Mouse (Mus musculus) brain, embryonic 14.5 days (tissue): Measurements from ENCODE around the gene Cilp.

Experiments used
- CTCF ChIP-seq: fragments of 200-500 bp; IDR thresholded peaks from 2 replicates; pipeline ENCODE4 v1.5.1; 2012; ENCODE audit warnings: inconsistent platforms, mild to moderate bottlenecking, moderate library complexity, borderline replicate concordance; ENCODE audit not compliant: insufficient read depth, insufficient read length; ENCODE audit errors: extremely low read depth
- POLR2A ChIP-seq: fragments of 200-500 bp; IDR thresholded peaks from 2 replicates; pipeline ENCODE4 v1.6.1; 2012; ENCODE audit warnings: mild to moderate bottlenecking, inconsistent platforms, borderline replicate concordance; ENCODE audit not compliant: poor library complexity, insufficient read depth, insufficient read length, severe bottlenecking; ENCODE audit errors: extremely low read depth

GRCm38 (mm10) chr9:65239731-65240130 lies 25.2 kb upstream of the Cilp start:
- TF ChIP-seq CTCF = no peak
- TF ChIP-seq POLR2A = no peak
